Mouse (Mus musculus) fibroblast of lung, adult 2 months (primary cell): ENCODE results near the gene Ms4a6b.
"Not testable (repeated sequence)": the region's sequence is repeated elsewhere in the genome, so short reads cannot be mapped to it uniquely, and the experiment has no call there.

Source experiments
- DNase-seq: peaks from one replicate; pipeline ENCODE4 v3.0.0-alpha.2; 2011; ENCODE audit warnings: low read depth

Gene Ms4a6b

DNA sequence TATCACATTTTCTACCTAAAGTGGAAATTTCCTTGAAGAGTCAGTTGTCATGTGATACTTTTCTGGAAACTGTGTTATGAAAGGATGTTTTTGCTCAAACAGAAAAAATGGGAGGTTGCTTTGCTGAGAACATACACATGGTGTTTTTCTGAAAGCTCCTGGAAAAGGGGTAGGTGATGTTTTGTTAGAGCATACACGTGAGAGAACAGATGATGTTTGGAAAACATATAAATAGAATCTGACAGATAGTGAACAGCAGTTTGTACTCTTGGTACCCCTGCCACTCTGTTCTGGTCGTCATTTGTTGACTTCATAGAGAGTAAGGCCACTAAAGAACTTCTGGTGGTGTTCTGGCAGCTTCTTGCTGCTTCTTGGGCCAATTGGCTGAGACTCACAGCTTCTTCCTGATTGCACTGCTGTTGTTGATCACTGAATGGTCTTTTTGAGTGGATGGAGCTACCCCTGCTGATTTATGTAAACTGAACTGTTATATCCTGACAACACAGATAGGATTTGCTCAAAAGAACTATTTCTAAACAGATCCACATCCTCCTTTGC lies 17.7 kb downstream of the Ms4a6b start:
- no peak for DNase-seq

DNA sequence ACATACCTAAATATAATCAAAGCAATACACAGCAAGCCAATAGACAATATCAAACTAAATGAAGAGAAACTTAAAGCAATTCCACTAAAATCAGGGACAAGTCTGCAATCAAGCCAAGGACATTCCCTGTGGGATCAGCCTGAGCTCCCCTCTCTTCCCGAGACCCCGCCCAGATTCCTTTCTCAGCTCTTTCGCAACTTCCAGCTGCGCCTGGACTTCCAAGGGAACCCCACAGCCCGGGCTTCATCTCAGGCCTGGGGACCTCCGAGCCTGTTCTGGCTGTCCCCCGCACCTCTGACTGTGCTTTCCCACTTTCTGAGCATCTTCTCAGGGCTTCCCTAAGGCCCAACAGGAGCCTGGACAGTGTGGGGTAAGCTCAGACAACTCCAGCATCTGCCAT lies 20.3 kb downstream of the Ms4a6b start, which contains the start of gene Ms4a4d:
TSS of gene Ms4a4d (plus strand) at position 209 of the 400 bp plus-strand sequence.
- no peak for DNase-seq

DNA sequence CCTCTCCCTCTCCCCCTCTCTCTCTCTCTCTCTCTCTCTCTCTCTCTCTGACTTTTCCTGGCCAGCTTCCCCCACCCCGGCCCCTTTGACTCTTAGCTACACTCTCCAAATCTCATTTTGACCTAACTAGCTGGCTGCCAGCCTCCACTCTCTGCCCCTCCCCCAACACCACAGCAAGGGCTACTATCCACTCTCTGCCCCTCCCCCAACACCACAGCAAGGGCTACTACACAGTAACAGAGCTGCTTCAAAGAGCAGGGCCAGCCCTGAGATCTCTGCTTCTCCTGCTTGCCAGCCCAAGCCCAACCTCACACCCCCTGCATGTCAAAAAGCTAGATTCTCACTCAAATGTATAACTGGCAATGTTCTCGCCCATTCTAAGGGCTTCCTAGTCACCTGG lies 21.0 kb downstream of the Ms4a6b start:
- DNase-seq: no peak

DNA sequence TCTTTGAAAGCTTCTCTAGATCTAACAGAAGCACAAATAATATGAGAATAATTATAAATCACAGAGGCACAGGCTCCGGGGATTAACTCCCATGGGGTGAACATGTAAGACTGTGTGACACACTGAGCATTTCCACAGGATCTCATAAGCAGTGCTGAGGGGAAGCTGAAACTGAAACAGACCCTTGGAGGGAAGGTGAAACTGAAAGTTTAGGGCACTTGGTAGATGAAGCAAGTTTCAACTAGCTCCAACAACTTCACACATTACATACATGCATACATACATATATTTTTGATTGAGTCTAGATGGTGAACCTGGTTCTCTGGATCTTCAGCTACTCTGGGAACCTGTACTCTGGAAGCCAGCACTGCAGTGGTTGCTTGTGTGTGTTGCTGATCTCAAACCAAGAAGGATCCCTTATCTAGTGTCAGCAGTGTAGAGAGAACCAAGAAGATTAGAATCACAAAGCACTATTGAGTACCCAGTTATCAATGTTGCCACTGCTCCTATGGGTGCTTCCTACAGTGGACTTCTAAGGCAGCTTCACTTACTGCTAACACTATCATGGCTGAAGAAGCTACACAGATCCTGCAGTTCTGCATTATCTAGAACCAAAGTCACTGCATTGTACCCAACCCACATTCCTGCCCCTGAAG lies 24.0 kb downstream of the Ms4a6b start:
- DNase-seq: not testable (repeated sequence)

DNA sequence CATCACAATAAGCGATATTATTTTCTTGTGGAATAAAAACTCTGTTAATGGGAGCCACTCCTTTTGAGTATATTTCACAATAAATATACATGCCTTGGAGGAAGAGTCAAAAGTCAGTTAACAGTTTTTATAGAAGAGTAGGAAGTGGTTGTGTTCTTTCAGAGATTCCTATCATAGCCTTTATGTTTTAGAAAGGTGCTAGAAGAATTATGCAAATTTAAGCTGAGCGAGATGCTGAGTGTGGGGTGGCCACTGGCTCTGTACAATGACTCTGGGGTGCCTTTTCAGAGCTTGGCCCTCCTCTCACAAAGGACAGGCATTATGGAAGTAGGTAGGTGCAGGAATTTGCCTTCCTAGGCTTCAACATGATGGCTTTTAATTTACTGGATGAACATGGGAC lies 28.1 kb downstream of the Ms4a6b start:
- DNase-seq: not testable (repeated sequence)

DNA sequence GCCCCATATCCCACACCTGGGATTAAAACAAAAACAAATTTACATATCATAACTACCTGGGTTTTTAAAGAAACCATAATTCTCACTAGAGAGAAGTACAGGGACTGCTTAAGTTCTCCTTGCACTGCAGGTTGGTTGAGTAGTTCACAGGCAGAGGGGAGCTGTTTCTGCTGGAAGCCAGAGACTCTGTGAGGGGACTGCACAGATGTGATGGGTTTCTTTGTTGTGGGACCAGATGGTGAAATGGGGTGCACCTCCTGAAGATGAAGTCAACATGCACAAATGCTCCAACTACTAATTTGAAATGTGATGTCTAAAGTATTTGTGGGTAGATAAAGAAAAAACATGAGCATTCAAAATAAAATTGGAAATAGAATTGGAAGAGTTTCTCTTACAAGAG lies 31.6 kb downstream of the Ms4a6b start:
- DNase-seq: no peak

DNA sequence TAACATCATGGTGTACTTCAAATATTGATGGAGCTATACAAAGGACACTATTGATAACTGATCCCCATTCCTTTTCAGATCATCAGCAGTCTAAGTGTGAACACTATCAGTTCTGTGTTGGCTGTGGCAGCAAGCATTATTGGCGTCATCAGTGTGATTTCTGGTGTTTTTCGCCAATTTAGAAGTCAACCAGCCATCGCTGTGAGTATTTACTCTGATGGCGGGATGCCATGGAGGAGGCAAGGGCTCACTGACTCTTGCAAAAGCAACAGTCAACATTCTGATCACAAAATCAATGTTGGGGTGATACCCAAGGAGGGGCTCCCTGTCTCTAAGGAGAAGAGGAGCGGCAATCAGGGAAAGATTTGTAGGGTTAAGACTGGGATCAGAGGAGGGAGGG lies 38.4 kb downstream of the Ms4a6b start:
- no peak for DNase-seq

DNA sequence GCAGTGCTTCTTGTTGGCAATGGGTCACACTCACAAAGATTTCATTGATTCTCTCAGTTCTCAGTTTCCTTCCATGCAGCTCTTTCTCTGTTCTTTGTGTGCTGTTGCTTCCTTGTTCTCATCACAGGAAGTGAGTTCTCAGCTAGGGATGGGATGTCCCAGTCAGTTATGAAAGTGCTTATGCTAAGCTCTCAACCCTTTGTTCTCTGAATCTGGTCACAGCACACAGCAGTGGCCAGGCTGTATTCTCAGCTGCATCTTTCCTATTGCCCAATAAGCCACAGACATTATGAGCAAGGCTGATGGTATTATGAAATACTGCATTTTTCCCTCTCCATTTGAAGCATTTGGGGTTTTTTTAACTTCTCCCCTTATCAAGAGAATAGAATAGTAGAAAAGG lies 43.2 kb downstream of the Ms4a6b start:
- not testable (repeated sequence) for DNase-seq

DNA sequence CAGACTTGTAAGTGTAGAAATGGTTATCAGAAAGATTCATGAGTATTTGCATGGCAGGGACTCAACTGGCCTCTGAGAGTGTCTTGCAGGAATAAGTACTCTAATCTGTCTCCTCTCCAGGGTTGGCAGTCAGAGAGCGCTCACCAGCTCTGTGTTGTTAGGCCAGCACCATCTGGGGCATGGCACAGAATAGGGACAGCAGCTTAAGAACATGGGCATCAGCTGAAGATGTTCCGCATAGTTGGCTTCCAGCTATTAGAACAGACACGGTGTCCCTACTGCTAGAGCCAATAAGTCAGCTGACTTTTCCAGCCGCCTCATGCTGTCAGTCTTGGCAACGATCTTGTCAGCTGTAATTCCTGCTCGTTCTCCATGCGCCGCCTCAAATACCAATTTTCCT lies 58.7 kb downstream of the Ms4a6b start:
- no peak for DNase-seq
